Comparison of ENCODE assay signal across 8 mouse cellular contexts in genomic region chr4:10694106-10694748, GRCm38 (mm10).
DNase-seq lines count a peak whose midpoint lies in the region; ATAC-seq and TF ChIP-seq lines count a peak whose summit lies in the region.
"Not testable (repeated sequence)": the region's sequence is repeated elsewhere in the genome, so short reads cannot be mapped to it uniquely, and the experiment has no call there.

No protein-coding gene starts in this region.

- DNase-seq in CD4-positive, CD25-positive, alpha-beta regulatory T cell, adult 2 months (ENCODE audit: low read depth, low spot score) = peak; percentile 3
- DNase-seq in embryonic facial prominence, embryonic 11.5 days (ENCODE audit: low spot score) = not testable (repeated sequence)
- peak; percentile 34 for DNase-seq in hindbrain, embryonic 10.5 days (ENCODE audit: low spot score)
- DNase-seq in liver, adult 2 months (ENCODE audit: extremely low read depth, low read depth, low spot score) = peak; percentile 6

- H3K36me3 ChIP-seq in embryonic facial prominence, embryonic 11.5 days (replicated peaks; ENCODE audit: control insufficient read depth, insufficient read depth, low read depth, low read length); forebrain, embryonic 16.5 days (ENCODE audit: control insufficient read depth, insufficient read depth); hindbrain, embryonic 10.5 days; intestine, postnatal 0 days (ENCODE audit: control insufficient read depth, insufficient read depth); liver, adult 2 months (ENCODE audit: control insufficient read depth, insufficient read depth, low read length); midbrain, embryonic 12.5 days; neural tube, embryonic 15.5 days: not testable (repeated sequence)

- not testable (repeated sequence) for H3K27ac ChIP-seq in embryonic facial prominence, embryonic 11.5 days (replicated peaks; ENCODE audit: low read depth, low read length); forebrain, embryonic 16.5 days (ENCODE audit: low read length); intestine, postnatal 0 days (ENCODE audit: low read depth, low read length); liver, adult 2 months (replicated peaks; ENCODE audit: insufficient read depth, low read depth, low read length); midbrain, embryonic 12.5 days (replicated peaks); neural tube, embryonic 15.5 days (replicated peaks)
- H3K27ac ChIP-seq in hindbrain, embryonic 10.5 days = peak overlapping the region; percentile 29; the same call in 1 of the 2 replicates

- not testable (repeated sequence) for TF ChIP-seq POLR2A in liver, adult 2 months (IDR thresholded peaks at IDR 0.05; ENCODE audit: extremely low read depth, insufficient read depth, low read length)

- H3K9ac ChIP-seq in embryonic facial prominence, embryonic 11.5 days (replicated peaks; ENCODE audit: low read length); forebrain, embryonic 16.5 days (replicated peaks; ENCODE audit: low read depth, low read length); intestine, postnatal 0 days (ENCODE audit: low read depth, low read length); midbrain, embryonic 12.5 days (replicated peaks); neural tube, embryonic 15.5 days (replicated peaks): not testable (repeated sequence)
- H3K9ac ChIP-seq in liver, adult 2 months (ENCODE audit: low read depth, low read length) = peak overlapping the region; percentile 94

- not testable (repeated sequence) for H3K4me1 ChIP-seq in embryonic facial prominence, embryonic 11.5 days (ENCODE audit: control insufficient read depth, insufficient read depth, low read length); forebrain, embryonic 16.5 days (replicated peaks; ENCODE audit: control insufficient read depth, insufficient read depth, low read length); hindbrain, embryonic 10.5 days (replicated peaks); intestine, postnatal 0 days (replicated peaks; ENCODE audit: control insufficient read depth, insufficient read depth, low read length); liver, adult 2 months (ENCODE audit: control insufficient read depth, insufficient read depth, low read length); midbrain, embryonic 12.5 days; neural tube, embryonic 15.5 days

- WGBS in embryonic facial prominence, embryonic 11.5 days = 85% methylated on average over 4 of the region's 21 CpGs
- WGBS in forebrain, embryonic 16.5 days = 28% methylated on average over 9 of the region's 21 CpGs
- 47% methylated on average over 16 of the region's 21 CpGs for WGBS in hindbrain, embryonic 10.5 days
- WGBS in intestine, postnatal 0 days = 17% methylated on average over 10 of the region's 21 CpGs
- WGBS in liver, adult 2 months = 28% methylated on average over 5 of the region's 21 CpGs
- 74% methylated on average over 5 of the region's 21 CpGs for WGBS in midbrain, embryonic 12.5 days
- WGBS in neural tube, embryonic 15.5 days = 58% methylated on average over 10 of the region's 21 CpGs

- H3K27me3 ChIP-seq in embryonic facial prominence, embryonic 11.5 days (ENCODE audit: control insufficient read depth, insufficient read depth, low read length); forebrain, embryonic 16.5 days (replicated peaks; ENCODE audit: control insufficient read depth, insufficient read depth, low read length); hindbrain, embryonic 10.5 days (ENCODE audit: insufficient read depth, poor library complexity, severe bottlenecking); intestine, postnatal 0 days (replicated peaks; ENCODE audit: control insufficient read depth, insufficient read depth, low read length); liver, adult 2 months (ENCODE audit: control insufficient read depth, insufficient read depth, low read length); midbrain, embryonic 12.5 days; neural tube, embryonic 15.5 days (replicated peaks): not testable (repeated sequence)

- TF ChIP-seq CTCF in intestine, postnatal 0 days (IDR thresholded peaks at IDR 0.05; ENCODE audit: low read depth); liver, adult 2 months (IDR thresholded peaks at IDR 0.05; ENCODE audit: low read depth, low read length): not testable (repeated sequence)

- peak overlapping the region; percentile 23 for H3K4me3 ChIP-seq in embryonic facial prominence, embryonic 11.5 days (ENCODE audit: low read depth, low read length)
- peak overlapping the region; percentile 13 for H3K4me3 ChIP-seq in forebrain, embryonic 16.5 days (replicated peaks; ENCODE audit: low read length)
- peak overlapping the region; percentile 47 for H3K4me3 ChIP-seq in hindbrain, embryonic 10.5 days
- H3K4me3 ChIP-seq in intestine, postnatal 0 days (ENCODE audit: low read depth, low read length) = 0 out of 2 replicates have a peak overlapping the region, but pooled peaks have one; percentile 21
- not testable (repeated sequence) for H3K4me3 ChIP-seq in liver, adult 2 months (ENCODE audit: insufficient read depth, low read depth, low read length)
- peak overlapping the region; percentile 40 for H3K4me3 ChIP-seq in midbrain, embryonic 12.5 days
- peak overlapping the region; percentile 23 for H3K4me3 ChIP-seq in neural tube, embryonic 15.5 days (replicated peaks)

- H3K4me2 ChIP-seq in embryonic facial prominence, embryonic 11.5 days (ENCODE audit: low read depth, low read length); forebrain, embryonic 16.5 days (ENCODE audit: low read length): not testable (repeated sequence)
- H3K4me2 ChIP-seq in intestine, postnatal 0 days (replicated peaks; ENCODE audit: low read depth) = peak overlapping the region; percentile 46; the same call in 1 of the 2 replicates
- H3K4me2 ChIP-seq in midbrain, embryonic 12.5 days (replicated peaks) = peak overlapping the region; percentile 37
- peak overlapping the region; percentile 26 for H3K4me2 ChIP-seq in neural tube, embryonic 15.5 days

- not testable (repeated sequence) for H3K79me2 ChIP-seq in liver, adult 2 months (ENCODE audit: control insufficient read depth, insufficient read depth, low read length)

- not testable (repeated sequence) for ATAC-seq in embryonic facial prominence, embryonic 11.5 days (replicated peaks; ENCODE audit: insufficient number of reproducible peaks, low FRiP score, low TSS enrichment, low read depth); forebrain, embryonic 16.5 days; intestine, postnatal 0 days; midbrain, embryonic 12.5 days (ENCODE audit: low FRiP score, low read depth); neural tube, embryonic 15.5 days (ENCODE audit: low FRiP score)

- not testable (repeated sequence) for H3K9me3 ChIP-seq in embryonic facial prominence, embryonic 11.5 days (replicated peaks; ENCODE audit: control insufficient read depth, low read length); forebrain, embryonic 16.5 days (ENCODE audit: control insufficient read depth, low read length); hindbrain, embryonic 10.5 days; intestine, postnatal 0 days (ENCODE audit: control insufficient read depth); midbrain, embryonic 12.5 days; neural tube, embryonic 15.5 days (replicated peaks)
